Mouse (Mus musculus): ENCODE measurements around the gene Apol8.

Apol8 gene

DNA sequence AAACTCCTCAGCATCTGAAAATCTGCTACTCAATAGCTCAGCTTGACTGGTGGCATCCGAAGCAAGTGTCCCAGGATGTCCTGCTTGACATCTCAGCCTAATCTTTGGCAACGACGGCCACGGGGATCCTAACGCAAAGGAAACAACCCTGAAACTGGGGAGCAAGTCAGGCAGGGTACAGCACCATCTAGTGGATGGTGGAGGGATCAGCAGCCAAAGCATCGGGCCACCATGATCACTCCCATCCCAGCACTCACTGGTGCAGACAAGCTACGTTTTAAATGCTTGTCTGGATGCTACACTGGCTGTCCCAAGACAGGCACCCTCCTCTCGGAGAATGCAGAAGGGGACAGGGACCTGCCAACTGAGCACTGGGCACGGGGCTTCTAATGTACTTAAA, at the start of gene Apol8:
Apol8 (minus strand) TSS at position 156 of the 400 bp plus-strand sequence.
- DNase-seq (ENCODE audit: low spot score in 2 of 2) = peak in 1 of 2 experiments; percentile 59

DNA sequence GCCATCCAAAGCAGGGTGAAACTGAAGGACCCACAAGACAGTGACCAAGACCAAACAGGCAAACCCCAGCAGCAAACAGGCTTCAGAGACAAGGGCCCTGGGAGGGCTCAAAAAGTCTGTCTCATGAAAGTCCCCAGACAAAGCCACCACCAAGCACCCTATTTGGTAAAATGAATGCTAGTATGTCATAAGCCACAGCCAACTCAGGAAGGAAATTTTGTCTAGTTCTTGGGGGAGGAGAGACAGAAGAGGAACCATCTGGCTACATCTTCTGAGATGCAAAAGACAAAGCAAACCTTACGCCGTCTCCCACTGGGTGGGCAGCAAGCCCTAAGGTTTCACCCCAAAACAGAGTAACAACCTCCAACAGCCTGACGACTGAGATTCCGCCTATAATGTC, 48.9 kb upstream of the Apol8 start:
- DNase-seq (ENCODE audit: low spot score in 2 of 2) = no peak

DNA sequence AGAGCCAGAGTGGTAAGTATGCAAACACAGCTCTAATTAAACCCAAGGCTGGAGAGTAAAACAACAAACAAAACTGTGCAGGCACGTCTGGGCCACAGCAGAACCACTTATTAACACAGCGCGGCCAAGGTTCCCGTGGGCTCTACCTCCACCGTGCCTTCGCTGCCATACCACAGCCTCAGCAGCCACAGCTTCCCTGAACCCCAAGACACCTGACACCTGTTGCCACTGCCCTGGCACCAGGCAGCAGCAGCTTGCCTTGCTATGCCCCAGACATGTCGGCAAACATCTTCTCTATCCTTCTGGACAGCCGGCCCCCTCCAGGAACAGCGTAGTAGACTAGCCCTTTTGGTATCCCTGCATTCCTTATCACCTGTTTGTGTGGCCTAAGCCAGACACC, 48.1 kb upstream of the Apol8 start:
- DNase-seq (ENCODE audit: low spot score in 2 of 2) = no peak

DNA sequence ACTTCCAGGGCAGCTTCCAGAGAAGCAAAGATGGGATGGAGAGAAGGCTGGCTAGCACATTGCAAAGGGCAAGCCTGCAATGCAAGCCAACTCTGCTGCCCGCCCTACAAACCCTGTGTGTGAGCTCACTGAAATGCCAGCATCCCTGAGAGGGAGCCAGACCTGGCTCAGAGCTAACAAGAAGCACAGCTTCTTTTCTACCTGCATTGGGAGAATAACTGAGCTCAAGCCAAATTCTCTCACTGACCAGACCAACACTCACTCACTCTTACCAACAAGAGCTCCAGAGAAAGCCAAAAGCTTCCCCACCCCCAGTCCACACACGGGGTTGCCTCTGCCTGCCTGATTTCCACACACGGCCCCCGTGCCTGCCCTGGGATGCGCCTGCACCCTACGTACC, 47.7 kb upstream of the Apol8 start:
- DNase-seq (ENCODE audit: low spot score in 2 of 2) = no peak

DNA sequence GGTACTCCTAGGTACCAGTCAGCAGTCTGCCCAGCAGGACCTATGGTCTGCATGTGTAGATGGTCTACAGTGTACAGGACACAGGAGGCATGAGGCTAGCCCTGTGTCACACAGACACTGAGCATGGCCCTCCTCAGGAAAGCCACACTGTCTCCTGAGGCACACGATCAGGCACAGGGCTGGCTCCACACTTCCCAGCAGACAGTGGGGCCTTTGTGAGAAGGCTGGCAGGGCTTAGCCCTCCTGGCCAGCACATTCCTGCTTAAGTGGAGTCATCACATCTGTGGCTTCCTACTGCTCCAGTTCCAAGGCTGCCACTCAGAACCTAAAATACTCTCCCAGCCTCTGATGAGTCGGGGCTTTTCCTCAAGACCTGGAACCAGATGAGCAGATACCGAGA, 46.9 kb upstream of the Apol8 start:
- no peak for DNase-seq (ENCODE audit: low spot score in 2 of 2)

DNA sequence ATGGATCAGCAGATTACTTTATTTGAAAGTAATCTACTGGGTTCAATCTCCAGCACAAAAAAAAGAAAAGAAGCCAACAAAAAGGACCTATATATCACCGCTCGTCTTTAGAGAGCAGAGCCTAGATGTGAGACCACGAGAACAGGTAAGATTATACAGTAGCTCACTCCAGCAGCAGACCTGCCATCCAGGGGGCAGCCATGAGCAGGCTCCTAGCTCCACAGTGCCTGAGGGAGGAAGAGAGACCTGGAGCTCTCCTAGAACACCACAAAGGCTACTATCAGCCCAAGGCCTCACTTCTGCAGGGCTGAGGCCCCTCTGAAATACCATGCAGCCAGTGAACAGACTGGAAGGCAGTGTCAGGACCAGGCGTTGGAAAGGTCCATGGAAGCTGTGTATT, 46.2 kb upstream of the Apol8 start:
- DNase-seq (ENCODE audit: low spot score in 2 of 2) = no peak

DNA sequence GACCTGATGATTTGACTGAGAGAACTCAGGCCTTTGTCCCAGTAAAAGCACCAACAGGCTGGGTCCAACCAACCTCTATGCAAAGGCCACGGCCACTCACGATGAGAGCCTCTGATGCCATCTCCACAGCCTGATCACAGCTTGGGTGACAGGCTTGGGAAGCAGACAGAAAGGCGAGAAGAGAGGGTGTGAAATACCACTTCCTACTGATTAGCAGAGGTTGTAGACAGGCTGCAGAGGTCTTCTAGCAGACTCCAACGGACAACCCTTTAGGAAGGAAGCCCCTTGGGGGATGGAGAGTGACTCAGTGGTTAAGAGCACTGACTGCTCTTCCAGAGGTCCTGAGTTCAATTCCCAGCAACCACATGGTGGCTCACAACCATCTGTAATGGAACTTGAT, 44.4 kb upstream of the Apol8 start:
- DNase-seq (ENCODE audit: low spot score in 2 of 2) = no peak

DNA sequence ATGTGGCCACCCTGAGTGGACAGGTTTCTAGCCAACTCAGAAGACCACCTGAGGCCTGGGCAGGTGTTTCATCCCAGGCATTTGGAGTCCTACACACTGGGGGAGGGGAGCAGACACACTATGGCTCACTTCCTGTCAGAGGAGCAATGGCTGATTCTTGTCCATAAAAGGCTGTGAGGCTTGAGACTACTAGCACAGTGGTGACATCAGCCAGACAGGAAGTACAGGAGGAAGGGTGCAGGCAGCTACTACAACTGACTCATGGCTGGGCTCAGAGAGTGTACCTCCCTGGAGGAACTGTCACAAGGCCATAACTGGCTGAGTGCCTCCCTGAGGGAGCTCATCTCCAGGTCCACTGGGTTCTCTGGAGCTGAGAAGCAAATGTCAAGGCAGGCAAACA, 43.7 kb upstream of the Apol8 start:
- DNase-seq (ENCODE audit: low spot score in 2 of 2) = no peak

DNA sequence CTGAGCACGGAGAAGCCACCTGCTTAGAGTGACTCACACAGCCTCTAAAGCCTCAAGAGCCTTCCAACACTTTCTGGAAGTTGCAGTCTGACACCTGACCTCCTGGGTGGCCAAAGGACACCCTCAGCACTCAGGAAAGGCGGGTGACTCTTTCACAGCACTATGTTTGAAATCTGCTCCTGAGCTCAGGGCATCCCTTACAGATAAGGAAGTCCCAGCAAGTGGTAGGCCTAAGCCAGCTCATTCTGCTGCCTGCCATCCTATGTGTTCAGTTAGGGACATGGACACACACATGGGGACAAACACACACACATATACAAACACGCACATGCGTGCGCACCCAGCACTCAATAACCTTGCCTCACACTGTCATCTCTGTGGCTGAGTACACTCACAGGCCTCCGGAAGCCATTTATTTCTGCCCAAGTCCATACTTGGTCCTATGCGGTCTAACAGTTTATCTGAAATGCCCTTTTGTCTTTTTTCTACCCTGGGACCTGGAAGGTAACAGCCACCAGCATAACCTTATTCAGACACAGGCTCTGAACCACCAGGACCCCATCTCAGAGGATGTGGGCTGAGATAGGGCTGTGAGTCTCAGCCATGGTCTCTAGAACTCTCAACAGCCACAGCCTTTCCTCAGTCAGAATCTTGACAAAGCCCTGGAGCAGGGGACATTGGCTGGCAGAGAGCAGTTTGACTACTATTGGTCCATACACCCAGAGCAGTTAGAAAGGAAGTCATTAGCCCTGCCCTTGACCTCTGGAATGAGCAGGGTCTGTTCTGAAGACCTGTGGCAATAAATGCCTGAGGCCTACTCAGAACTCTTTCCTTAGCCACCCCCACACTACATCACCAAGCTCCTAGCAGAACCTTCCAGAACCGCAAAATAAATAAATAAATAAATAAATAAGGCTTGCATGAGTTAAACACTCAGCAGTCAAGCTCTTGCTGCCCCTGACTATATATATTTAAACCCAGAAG, 43.0 kb upstream of the Apol8 start:
- no peak for DNase-seq (ENCODE audit: low spot score in 2 of 2)

DNA sequence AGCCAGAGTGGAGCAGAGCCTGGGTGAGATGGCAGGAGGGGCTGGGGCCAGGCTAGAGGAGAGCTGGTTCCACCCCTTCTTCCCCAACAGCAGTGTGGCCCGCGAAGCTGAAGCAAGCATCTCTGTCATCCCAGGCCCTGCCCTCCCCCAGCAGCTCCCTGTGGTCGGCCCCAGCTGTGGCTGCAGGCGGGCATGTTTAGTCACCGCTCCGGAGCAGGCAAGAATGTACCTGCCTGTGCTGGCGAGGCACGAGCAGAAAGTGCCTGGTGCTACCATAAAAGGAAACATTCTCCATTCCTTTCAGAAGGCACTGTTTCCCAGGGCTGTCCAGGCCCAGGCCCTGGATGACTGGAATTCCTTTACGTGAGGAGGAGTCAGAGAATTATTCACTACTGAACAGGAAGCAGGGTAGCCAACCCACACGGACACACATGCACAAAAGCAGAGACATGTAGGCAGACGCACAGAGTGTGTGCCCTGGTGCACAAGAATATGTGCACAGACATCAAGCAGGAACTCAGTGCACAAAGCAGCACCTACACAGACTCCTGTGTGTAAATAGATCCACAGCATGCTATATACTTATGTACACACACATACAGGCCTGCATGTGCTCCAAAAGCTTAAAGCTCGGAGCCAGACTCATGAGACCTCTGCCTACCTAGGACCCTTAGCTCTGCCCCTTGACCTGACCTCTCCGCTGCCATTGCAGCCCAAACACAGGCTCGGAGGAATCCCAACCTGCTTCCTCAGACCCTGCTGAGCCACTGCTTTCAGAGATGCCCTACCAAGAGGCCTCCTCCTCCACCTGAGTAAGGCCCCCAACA, 42.1 kb upstream of the Apol8 start:
- no peak for DNase-seq (ENCODE audit: low spot score in 2 of 2)

DNA sequence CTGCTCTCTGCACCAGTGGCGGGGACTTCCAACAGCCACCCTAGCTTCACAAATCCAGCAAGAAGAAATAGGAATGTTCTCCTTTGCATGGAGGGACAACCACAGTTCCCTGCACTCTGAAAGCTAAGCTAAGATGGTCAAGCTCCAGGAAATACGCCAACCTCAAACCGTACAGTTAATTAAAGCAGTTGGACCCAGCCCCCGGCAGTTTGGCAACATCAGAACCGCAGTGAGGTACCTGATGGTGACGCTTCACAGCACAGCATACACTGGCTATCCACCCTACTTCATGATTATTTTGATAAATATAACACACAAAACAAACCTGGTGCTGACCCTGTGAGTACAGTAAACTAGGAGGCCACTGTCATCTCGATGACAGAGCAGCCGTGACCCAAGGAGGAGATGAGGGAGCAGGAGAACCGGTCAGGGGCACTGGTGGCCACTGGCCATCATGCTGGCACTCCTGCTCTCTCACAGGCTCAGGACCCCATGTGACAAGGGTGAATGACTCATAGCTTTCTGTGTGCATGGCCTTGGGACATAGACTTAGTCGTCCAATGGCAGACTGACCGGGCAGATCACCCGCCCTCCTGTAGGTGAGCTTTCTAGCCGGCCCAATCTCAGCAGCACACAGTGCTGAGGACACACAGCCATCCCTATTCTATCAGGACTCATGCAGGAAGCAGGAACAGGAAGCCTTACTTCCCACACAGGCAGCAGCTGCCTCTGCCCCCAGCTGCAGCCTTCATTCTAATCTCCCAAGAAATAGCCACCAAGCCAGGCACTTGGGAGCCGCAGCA, 41.0 kb upstream of the Apol8 start:
- no peak for DNase-seq (ENCODE audit: low spot score in 2 of 2)

DNA sequence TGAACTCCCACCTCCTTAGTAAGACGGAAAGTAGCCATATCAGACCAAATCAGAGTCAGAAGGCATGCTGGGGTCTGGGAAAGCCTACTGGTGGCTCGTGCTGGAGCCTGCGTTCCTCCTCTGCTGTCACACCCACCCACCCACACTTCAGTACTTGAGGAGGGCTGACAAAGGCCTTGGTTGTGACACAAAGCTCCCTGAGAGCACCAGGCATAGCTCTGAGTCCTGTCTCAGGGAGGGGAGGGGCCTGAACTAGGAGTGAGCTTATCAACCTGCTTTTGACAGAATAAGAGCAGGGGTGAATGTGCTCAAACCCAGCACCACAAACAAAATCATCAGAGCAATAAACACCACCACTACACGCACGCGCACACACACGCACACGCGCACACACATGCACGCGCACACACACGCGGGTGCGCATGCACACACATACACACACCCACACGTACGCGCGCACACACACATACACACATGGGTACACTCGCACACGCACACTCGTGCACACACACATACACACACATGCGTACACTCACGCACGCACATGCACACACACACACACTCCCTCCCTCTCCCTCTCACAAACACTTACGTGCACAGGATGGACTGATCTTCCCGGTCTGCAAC, 39.7 kb upstream of the Apol8 start:
- no peak for DNase-seq (ENCODE audit: low spot score in 2 of 2)

DNA sequence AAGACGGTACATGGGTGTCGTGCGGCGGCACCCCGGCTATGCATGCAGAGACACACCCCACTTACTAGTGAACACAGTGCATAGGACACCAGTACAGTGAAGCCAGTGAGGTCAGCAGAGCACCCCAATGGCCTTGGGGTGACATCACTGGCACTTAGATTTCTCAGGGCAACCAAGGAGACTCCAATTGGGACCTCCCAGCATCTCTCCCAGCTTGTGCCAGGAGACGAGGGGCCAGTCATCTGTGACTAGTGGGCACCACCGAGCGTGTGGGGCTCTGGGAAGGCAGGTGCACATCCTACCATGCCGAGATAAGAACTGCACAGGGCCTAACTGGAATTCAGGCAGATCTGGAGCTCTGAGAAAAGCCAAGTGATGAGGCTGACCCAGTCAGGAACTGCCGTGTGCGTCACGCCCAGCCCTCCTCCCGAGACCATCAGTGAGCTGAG, 38.1 kb upstream of the Apol8 start:
- DNase-seq (ENCODE audit: low spot score in 2 of 2) = no peak

DNA sequence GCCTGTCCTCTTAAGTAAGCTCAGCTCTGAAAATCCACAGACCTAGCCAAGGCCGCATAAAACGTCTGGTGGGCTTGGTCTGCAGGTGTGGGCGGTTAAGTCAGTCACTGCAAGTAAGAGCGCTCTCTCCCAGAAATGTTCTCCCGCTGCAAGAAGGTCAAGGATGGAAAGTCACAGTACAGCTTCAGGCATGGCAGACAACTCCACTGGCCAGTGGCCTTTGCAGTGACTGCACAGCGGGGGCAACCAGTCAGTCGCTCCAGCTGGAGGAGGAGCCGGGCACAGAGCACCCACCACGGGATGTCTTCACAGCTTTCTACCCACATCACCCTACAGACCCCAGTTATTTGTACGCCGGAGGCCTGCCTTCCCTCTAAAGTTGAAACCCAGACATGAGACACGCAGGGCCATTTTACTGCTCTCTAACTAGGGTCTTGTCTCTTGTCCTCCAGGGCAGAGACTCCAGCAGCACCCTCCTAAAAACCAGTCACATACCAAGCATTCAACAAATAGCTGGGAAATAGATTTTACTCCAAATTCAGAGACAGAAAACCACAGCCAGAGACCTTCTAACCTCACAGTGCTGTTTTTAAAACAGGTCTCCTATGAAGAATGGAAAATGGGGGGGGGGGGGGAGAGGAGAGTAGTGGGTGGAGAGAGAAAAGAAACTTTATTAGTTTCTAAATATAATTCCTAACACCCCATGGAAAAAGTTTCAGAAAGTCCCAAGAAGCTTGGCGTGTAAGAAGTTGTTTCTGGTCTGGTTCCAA, 37.5 kb upstream of the Apol8 start:
- DNase-seq (ENCODE audit: low spot score in 2 of 2) = no peak

DNA sequence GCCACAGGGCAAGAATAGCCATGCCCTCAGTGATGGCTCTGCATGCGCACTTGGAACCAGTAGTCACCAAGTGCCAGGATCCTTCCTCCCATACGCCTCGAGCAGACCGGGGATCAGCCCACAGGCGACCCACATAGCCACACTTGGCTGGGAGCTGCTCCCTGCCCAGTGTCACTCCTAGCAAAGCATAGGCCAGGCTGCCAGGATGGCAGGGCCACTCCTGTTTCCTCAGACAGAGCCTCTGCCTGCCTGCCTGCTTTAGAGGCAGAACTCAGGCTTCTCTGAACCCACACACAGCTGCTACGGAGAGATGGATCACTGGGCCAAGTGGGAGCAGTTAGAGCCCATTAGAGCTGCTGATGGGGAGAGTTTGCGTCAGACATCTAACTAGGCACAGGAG, 36.8 kb upstream of the Apol8 start:
- DNase-seq (ENCODE audit: low spot score in 2 of 2) = no peak

DNA sequence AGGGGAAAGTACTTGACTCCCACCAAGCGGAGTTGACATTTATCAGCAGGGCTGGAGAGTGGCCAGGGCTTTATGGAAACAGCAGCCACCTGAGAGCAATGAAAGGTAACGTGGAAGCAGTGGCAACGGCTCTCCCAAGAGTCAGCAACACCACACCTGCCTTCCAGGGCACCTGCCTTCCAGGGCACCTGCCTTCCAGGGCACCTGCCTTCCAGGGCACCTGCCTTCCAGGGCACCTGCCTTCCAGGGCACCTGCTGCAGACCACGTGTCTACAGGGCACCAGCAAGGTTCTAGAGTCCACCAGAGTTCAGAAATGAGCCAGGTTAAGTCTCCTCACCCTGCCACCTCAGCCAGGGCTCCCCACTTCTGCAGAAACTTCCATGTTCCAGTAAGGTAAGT, 36.3 kb upstream of the Apol8 start:
- DNase-seq (ENCODE audit: low spot score in 2 of 2) = no peak

DNA sequence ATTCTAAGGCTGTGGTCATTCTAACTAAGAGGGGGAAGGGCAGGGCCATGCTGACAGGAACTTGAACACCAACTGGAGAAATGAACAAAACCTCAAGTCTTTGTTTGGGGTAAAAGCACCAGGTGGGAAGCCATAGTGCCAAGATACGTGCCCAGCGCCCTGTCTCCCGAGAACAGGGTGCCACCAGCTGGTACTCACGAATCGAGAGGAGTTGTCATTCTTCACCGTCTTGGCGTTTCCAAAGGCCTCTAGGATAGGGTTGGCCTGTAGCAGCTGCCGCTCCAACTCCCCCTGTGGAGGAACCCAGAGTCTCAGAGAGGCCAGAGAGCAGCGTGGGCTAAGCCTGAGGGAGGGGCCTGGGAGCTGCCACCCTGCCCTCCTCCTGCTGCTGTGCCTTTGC, 35.3 kb upstream of the Apol8 start:
- DNase-seq (ENCODE audit: low spot score in 2 of 2) = no peak

DNA sequence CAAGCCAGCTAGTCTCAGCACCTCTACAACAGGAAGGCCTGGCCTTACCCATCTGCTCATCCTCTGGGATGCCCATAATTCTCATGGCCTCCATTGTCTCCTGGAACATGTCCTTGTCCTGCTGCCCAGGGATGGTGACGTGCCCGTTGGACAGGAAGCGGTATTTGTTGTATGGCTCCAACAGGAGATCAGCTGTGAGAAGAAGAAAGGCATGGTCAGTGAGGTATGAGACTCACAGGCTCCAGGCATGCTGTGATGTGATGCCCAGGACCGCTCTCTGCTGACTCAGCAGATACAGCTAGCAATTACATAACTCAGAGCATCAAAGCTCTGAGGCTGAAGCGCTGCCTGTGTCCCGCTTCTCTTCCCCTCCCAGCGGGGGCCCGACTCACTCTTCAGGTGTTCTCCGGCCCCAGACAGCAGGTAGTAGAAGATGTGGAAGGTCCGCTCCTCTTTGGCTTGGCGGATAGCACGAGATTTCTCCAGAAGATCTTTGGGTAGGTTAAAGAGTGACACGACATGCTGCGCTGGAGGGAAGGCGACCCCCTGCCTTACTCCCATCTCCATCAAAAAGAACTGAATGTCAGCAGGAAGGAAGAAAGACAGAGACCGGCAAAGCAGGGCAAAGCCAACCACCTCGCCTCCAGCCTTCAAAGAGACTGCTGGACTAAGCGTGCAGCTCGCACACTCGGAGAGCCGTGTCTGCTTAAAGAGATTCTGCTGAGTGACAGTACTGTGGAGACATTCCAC, 34.0 kb upstream of the Apol8 start:
- DNase-seq (ENCODE audit: low spot score in 2 of 2) = no peak

DNA sequence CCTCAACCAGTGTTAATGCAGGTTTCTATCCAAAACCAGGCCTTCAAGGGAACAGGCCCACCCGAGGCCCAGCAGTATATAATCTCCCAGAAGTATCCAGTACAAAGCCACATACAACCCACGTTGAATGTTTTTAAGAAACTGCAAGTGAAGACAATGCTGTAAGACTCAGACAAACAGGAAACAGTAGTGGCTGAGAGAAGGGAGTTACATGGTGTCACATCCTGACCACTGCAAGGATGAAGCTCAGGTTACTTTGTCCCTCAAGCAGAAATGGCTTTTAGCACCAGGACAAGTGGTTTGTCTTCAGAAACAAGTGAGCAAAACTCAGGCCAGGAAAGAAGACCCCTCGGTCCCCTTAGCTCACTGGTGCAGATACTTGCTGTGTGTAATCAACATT, 32.4 kb upstream of the Apol8 start:
- DNase-seq (ENCODE audit: low spot score in 2 of 2) = no peak

DNA sequence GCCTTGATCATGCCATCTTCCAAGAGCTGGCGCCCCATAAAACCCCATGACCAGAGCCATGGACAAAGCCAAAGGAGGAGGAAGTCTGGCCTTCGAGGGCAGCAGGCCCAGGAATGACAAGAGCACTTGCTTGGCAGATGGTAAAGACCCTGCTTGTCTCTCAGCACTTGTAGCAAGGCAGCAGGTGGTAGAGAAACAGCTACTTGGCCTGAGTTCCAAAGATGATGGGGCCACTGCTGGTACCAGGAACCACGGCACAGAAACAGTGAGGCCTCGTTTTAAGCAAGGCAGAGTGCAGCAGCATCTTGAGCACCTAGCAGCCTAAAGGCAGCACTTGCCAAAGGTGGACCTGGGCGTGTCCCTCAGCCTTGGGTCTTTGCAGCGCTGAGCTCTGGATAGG, 31.6 kb upstream of the Apol8 start:
- peak in 1 of 2 experiments; percentile 29 for DNase-seq (ENCODE audit: low spot score in 2 of 2)

Measured in cerebellum, postnatal 4 days (tissue).